Mouse (Mus musculus) gastrocnemius, postnatal 10 days (tissue): Measurements from ENCODE around the gene Mmp25. TPM values are rescaled to one million over a fixed set of nuclear protein-coding genes. Genes with fewer than 3 reads are reported as not detected.

ENCODE experiments used
- DNase-seq: peaks from one replicate; pipeline ENCODE4 v3.0.0; 2021; ENCODE audit warnings: mixed read lengths
- long read RNA-seq, 2 experiments: library from polyadenylated mRNA; stranded (forward); transcript quantifications; one replicate each; pipeline ENCODE4 v2.0.0; 2021
- total RNA-seq, 2 experiments: library from RNA; stranded (reverse); gene quantifications; 2 replicates each; pipeline ENCODE4 v1.2.3; 2021

Gene Mmp25
- total RNA-seq = under 1 TPM; 0.35 to 0.43 TPM
- long read RNA-seq, experiment 1 = 0 reads
- long read RNA-seq, experiment 2 = 0 reads

GRCm38 (mm10) chr17:23644613-23645495 lies at the start of gene Mmp25:
Gene Mmp25 (minus strand): TSS chr17:23645277.
- DNase-seq = peak; percentile 40

- DNase-seq = no peak
These were observed 49.4 kb upstream of the Mmp25 start for GRCm38 (mm10) chr17:23694491-23694890.

GRCm38 (mm10) chr17:23683856-23684672 lies 39.0 kb upstream of the Mmp25 start, which contains the start of gene Cldn9:
Gene Cldn9 (minus strand): TSS chr17:23684026.
- DNase-seq = no peak

- DNase-seq = no peak
These were observed 38.1 kb upstream of the Mmp25 start for GRCm38 (mm10) chr17:23683226-23683625.

GRCm38 (mm10) chr17:23682530-23682929 lies 37.5 kb upstream of the Mmp25 start:
- no peak for DNase-seq

GRCm38 (mm10) chr17:23682092-23682491 lies 37.0 kb upstream of the Mmp25 start:
- DNase-seq = no peak

GRCm38 (mm10) chr17:23681086-23681485 lies 36.0 kb upstream of the Mmp25 start:
- no peak for DNase-seq

GRCm38 (mm10) chr17:23680336-23680735 lies 35.3 kb upstream of the Mmp25 start:
- DNase-seq = no peak

GRCm38 (mm10) chr17:23679127-23679835 lies 34.2 kb upstream of the Mmp25 start, which contains the start of gene Cldn6:
Gene Cldn6 (plus strand): TSS chr17:23679249.
- no peak for DNase-seq

GRCm38 (mm10) chr17:23677236-23677679 lies 32.2 kb upstream of the Mmp25 start, which contains the start of gene Tnfrsf12a:
Gene Tnfrsf12a (minus strand): TSS chr17:23677468.
- peak; percentile 81 for DNase-seq

- peak; percentile 70 for DNase-seq
These were observed 31.5 kb upstream of the Mmp25 start for GRCm38 (mm10) chr17:23676473-23677031.

- DNase-seq = peak; percentile 59
These were observed 30.6 kb upstream of the Mmp25 start for GRCm38 (mm10) chr17:23675564-23676281.

- peak; percentile 66 for DNase-seq
These were observed 30.1 kb upstream of the Mmp25 start for GRCm38 (mm10) chr17:23675127-23675526.

- DNase-seq = no peak
These were observed 29.3 kb upstream of the Mmp25 start for GRCm38 (mm10) chr17:23674271-23674952.

- peak; percentile 84 for DNase-seq
These were observed 28.5 kb upstream of the Mmp25 start, which contains the start of the genes Hcfc1r1 and Thoc6 for GRCm38 (mm10) chr17:23673424-23674073. Gene Hcfc1r1 (plus strand): TSS chr17:23673596. Gene Thoc6 (minus strand): TSS chr17:23673882.

- no peak for DNase-seq
These were observed 27.7 kb upstream of the Mmp25 start for GRCm38 (mm10) chr17:23672761-23673160.

- no peak for DNase-seq
These were observed 26.4 kb upstream of the Mmp25 start for GRCm38 (mm10) chr17:23671519-23671918.

- DNase-seq = no peak
These were observed 25.5 kb upstream of the Mmp25 start for GRCm38 (mm10) chr17:23670516-23671074.

- DNase-seq = no peak
These were observed 20.4 kb upstream of the Mmp25 start for GRCm38 (mm10) chr17:23665511-23665910.
